Mouse (Mus musculus) heart, postnatal 0 days (tissue): ENCODE measurements around the gene Vsir.

Experiments
- CTCF ChIP-seq: IDR thresholded peaks from 2 replicates; pipeline ENCODE4 v1.5.1; 2016; ENCODE audit warnings: antibody characterized with exemption, control low read depth, low read depth
- EP300 ChIP-seq: IDR thresholded peaks from 2 replicates; pipeline ENCODE4 v1.6.1; 2016; ENCODE audit warnings: antibody characterized with exemption, low read depth

GRCm38 (mm10) chr10:60418137-60418536, 71.5 kb downstream of the Vsir start:
- TF ChIP-seq EP300 (no peak), CTCF (peak; percentile 76)
